Mouse (Mus musculus) layer of hippocampus, postnatal 25 days (tissue): ENCODE measurements at regions not wholly inside any gene's neighbourhood (a gene's known extent, or its start where the extent isn't known, plus 50 kb on each side); places are given as distances from the start of the nearest gene placed in this dataset.

Experiments used
- DNase-seq, 2 experiments: peaks; one replicate each; pipeline ENCODE4 v3.0.0; 2022; ENCODE audit warnings: mixed read lengths in 2 of 2, low spot score in 1 of 2; ENCODE audit errors: extremely low spot score in 1 of 2

GRCm38 (mm10) chr14:42055451-42055850, 61.7 kb downstream of the Gm7951 start:
- DNase-seq, result peak; percentile 1 to 3
